Mouse (Mus musculus) ES-CJ7 (cell line): ENCODE results near the gene Hist4h4.

Experiments
- DNase-seq: peaks from one replicate; pipeline ENCODE4 v3.0.0; 2011; ENCODE audit warnings: low read depth, low spot score

The Hist4h4 gene

GRCm38 (mm10) chr6:136803739-136804633 is at the start of gene Hist4h4:
Hist4h4 (minus strand) TSS chr6:136804415.
- DNase-seq, result peak; percentile 98

GRCm38 (mm10) chr6:136852762-136853161 is 48.5 kb upstream of the Hist4h4 start:
- no peak for DNase-seq

GRCm38 (mm10) chr6:136852348-136852747 is 48.1 kb upstream of the Hist4h4 start:
- DNase-seq, result no peak

GRCm38 (mm10) chr6:136850267-136850666 is 46.1 kb upstream of the Hist4h4 start:
- DNase-seq, result no peak

- DNase-seq, result no peak
Measured at GRCm38 (mm10) chr6:136848971-136849370, 44.8 kb upstream of the Hist4h4 start.

- DNase-seq, result no peak
Measured at GRCm38 (mm10) chr6:136848399-136848798, 44.2 kb upstream of the Hist4h4 start.

GRCm38 (mm10) chr6:136847790-136848189 is 43.6 kb upstream of the Hist4h4 start:
- peak; percentile 77 for DNase-seq

- no peak for DNase-seq
Measured at GRCm38 (mm10) chr6:136847267-136847666, 43.1 kb upstream of the Hist4h4 start.

GRCm38 (mm10) chr6:136845706-136846480 is 41.7 kb upstream of the Hist4h4 start:
- no peak for DNase-seq

- no peak for DNase-seq
Measured at GRCm38 (mm10) chr6:136844903-136845302, 40.7 kb upstream of the Hist4h4 start.

- DNase-seq, result no peak
Measured at GRCm38 (mm10) chr6:136837323-136837722, 33.1 kb upstream of the Hist4h4 start.

GRCm38 (mm10) chr6:136835352-136835751 is 31.1 kb upstream of the Hist4h4 start, which contains the start of gene Smco3:
Smco3 (minus strand) TSS chr6:136835452.
- DNase-seq, result no peak

GRCm38 (mm10) chr6:136831712-136832111 is 27.5 kb upstream of the Hist4h4 start:
- DNase-seq, result no peak

- DNase-seq, result no peak
Measured at GRCm38 (mm10) chr6:136828681-136829080, 24.5 kb upstream of the Hist4h4 start.

GRCm38 (mm10) chr6:136827881-136828561 is 23.8 kb upstream of the Hist4h4 start, which contains the start of gene Wbp11:
Wbp11 (minus strand) TSS chr6:136828233.
- DNase-seq, result peak; percentile 99

GRCm38 (mm10) chr6:136827516-136827880 is 23.3 kb upstream of the Hist4h4 start, which contains the start of gene BC049715:
BC049715 (plus strand) TSS chr6:136827626.
- peak; percentile 86 for DNase-seq

GRCm38 (mm10) chr6:136827116-136827515 is 22.9 kb upstream of the Hist4h4 start:
- no peak for DNase-seq

- no peak for DNase-seq
Measured at GRCm38 (mm10) chr6:136824987-136825386, 20.8 kb upstream of the Hist4h4 start.

- DNase-seq, result no peak
Measured at GRCm38 (mm10) chr6:136821086-136821485, 16.9 kb upstream of the Hist4h4 start.

GRCm38 (mm10) chr6:136820381-136820780 is 16.2 kb upstream of the Hist4h4 start:
- DNase-seq, result no peak

GRCm38 (mm10) chr6:136817549-136817948 is 13.3 kb upstream of the Hist4h4 start:
- DNase-seq, result no peak

- no peak for DNase-seq
Measured at GRCm38 (mm10) chr6:136816826-136817225, 12.6 kb upstream of the Hist4h4 start.
